24 mouse cellular contexts compared by ENCODE assay signal in the genomic region with DNA sequence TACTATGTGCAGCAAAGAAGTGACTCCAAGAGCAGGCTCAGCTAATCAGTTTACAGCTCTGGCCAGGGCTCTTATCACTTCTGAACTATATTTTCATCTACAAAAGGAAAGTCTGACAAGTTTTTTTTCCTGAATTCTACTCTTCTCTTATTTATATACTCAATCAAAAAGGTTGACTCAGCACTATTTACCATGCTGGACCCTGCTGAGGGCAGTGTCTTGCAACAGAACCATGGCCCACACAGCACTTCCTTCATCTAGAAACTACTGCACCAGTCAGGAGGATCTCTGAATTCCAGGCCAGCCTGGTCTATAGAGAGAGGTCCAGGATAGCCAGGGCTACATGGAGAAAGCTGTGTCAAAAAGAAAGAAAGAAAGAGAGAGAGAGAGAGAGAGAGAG.
DNase-seq lines count a peak whose midpoint lies in the region; ATAC-seq and TF ChIP-seq lines count a peak whose summit lies in the region.
"Had no signal": no experiment of that assay in that cellular context is flagged by ENCODE, and none has a peak within 500 bp of the region (broad histone marks: within the 10 kb centered on the region; RNA-seq: fewer than 3 reads in every experiment).

No protein-coding gene starts in this region.

- H3K4me3 ChIP-seq in ES-E14 (ENCODE audit: insufficient read depth in 1 of 2, low read depth in 1 of 2, low read length in 2 of 2, poor library complexity in 1 of 2, severe bottlenecking in 1 of 2), result no peak overlapping the region
- H3K4me3 ChIP-seq in hindbrain, embryonic 12.5 days, result no peak overlapping the region
- H3K4me3 ChIP-seq: embryonic facial prominence, embryonic 13.5 days; embryonic facial prominence, embryonic 15.5 days; erythroblast, embryonic 14.5 days; forebrain, embryonic 10.5 days; forebrain, embryonic 12.5 days had no signal

- no peak overlapping the region for H3K27ac ChIP-seq in ES-E14 (ENCODE audit: insufficient read depth, low read depth, low read length, poor library complexity, severe bottlenecking)
- H3K27ac ChIP-seq in hindbrain, embryonic 12.5 days, result no peak overlapping the region
- H3K27ac ChIP-seq: embryonic facial prominence, embryonic 13.5 days; embryonic facial prominence, embryonic 15.5 days; forebrain, embryonic 10.5 days; forebrain, embryonic 12.5 days had no signal

- DNase-seq in 3T3-L1 (ENCODE audit: low read depth, low spot score) (peak; percentile 35), 416B (ENCODE audit: low read depth) (peak; percentile 5), ES-E14 (ENCODE audit: low read depth, low spot score) (no peak)
- DNase-seq in retina, embryonic 14.5 days (ENCODE audit: low spot score), result no peak
- DNase-seq in left cerebral cortex, adult 8-10 months (ENCODE audit: low spot score in 2 of 2), result no peak
- DNase-seq: adrenal gland, adult 8-10 months; adrenal gland, postnatal 14 days; adrenal gland, postnatal 36 days; cerebellum, adult 18-20 months; cerebellum, adult 8-10 months; cerebellum, adult 9-11 months; cerebellum, postnatal 14 days; cerebellum, postnatal 36 days; embryo, embryonic 11 days had no signal

- in situ Hi-C loops in ES-E14 (cut with MboI; ENCODE audit: low sequenced_read_pairs in 2 of 2, unreplicated experiment in 2 of 2), result no loop called here

- H3K36me3 ChIP-seq in ES-E14 (ENCODE audit: control insufficient read depth, insufficient read depth, low read length, poor library complexity, severe bottlenecking), result no peaks in the 10 kb centered on the region
- 0 out of 2 replicates have a peak, but pooled peaks cover 1% of the 10 kb centered on the region for H3K36me3 ChIP-seq in hindbrain, embryonic 12.5 days
- H3K36me3 ChIP-seq: embryonic facial prominence, embryonic 13.5 days; embryonic facial prominence, embryonic 15.5 days had no signal

- H3K9ac ChIP-seq in ES-E14 (ENCODE audit: insufficient read depth, low read depth, low read length, poor library complexity, severe bottlenecking), result no peak overlapping the region
- H3K9ac ChIP-seq in hindbrain, embryonic 12.5 days, result no peak overlapping the region
- H3K9ac ChIP-seq: embryonic facial prominence, embryonic 13.5 days; embryonic facial prominence, embryonic 15.5 days; forebrain, embryonic 12.5 days had no signal

- no peak for ATAC-seq in hindbrain, embryonic 12.5 days (ENCODE audit: low FRiP score)
- ATAC-seq: activated CD4-positive, CD25-positive, alpha-beta regulatory T cell, adult 4 months; forebrain, embryonic 14.5 days; forebrain, embryonic 16.5 days; Patski had no signal

- H3K27me3 ChIP-seq in hindbrain, embryonic 12.5 days, result no peaks in the 10 kb centered on the region
- H3K27me3 ChIP-seq: embryonic facial prominence, embryonic 13.5 days; embryonic facial prominence, embryonic 15.5 days; forebrain, embryonic 12.5 days; Patski had no signal

- no peaks in the 10 kb centered on the region for H3K4me1 ChIP-seq in ES-E14 (ENCODE audit: control insufficient read depth in 2 of 2, insufficient read depth in 2 of 2, low read length in 2 of 2, poor library complexity in 1 of 2)
- H3K4me1 ChIP-seq in hindbrain, embryonic 12.5 days, result no peaks in the 10 kb centered on the region
- H3K4me1 ChIP-seq: embryonic facial prominence, embryonic 13.5 days; embryonic facial prominence, embryonic 15.5 days; forebrain, embryonic 10.5 days; forebrain, embryonic 12.5 days had no signal

- no peaks in the 10 kb centered on the region for H3K9me3 ChIP-seq in ES-E14 (ENCODE audit: control insufficient read depth, insufficient read depth, low read depth, low read length)
- no peaks in the 10 kb centered on the region for H3K9me3 ChIP-seq in hindbrain, embryonic 12.5 days (replicated peaks)
- H3K9me3 ChIP-seq: embryonic facial prominence, embryonic 13.5 days; embryonic facial prominence, embryonic 15.5 days; forebrain, embryonic 10.5 days; forebrain, embryonic 12.5 days had no signal

- H3K4me2 ChIP-seq in hindbrain, embryonic 12.5 days (replicated peaks), result no peak overlapping the region
- H3K4me2 ChIP-seq: embryonic facial prominence, embryonic 13.5 days; embryonic facial prominence, embryonic 15.5 days; forebrain, embryonic 12.5 days had no signal

TF ChIP-seq in ES-E14, 5 proteins besides CTCF, POLR2A, EP300 and RAD21:
- TF ChIP-seq MAFK (IDR thresholded peaks at IDR 0.05; ENCODE audit: insufficient read depth, low read depth, low read length) (peak; percentile 55), ZC3H11A (IDR thresholded peaks at IDR 0.05; ENCODE audit: borderline replicate concordance, low read depth, low read length) (no peak)

Comparison
In these comparisons a context has a peak if more than half of its experiments do, and no peak if none do; other contexts are left out.
1. DNase-seq: peak in 3T3-L1 (single experiment) and 416B (single experiment); none in ES-E14 (single experiment), retina, embryonic 14.5 days (single experiment) and left cerebral cortex, adult 8-10 months (0 of 2).